Mouse (Mus musculus): ENCODE results near the gene Armc2.

DNA sequence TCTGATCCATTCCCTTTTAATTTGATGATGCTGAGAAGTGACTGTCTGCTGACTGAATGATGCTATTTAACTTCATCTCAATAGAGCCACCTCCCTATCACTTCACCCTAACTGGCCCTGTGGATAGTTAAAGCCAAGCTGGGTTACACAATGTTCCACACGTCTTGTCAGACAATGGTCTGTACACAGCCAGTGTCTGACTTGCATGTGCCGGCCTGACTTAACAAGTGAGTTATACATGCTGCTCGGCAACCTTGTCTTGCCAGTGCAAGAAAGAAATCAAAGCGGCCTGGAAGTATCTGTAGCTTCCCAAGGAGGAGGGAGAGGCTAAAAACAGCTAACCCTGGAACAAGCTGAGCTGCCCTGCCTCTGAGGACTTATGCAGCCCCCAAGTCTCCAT lies 136.8 kb downstream of the Armc2 start:
- no peak for TF ChIP-seq POLR2A (IDR thresholded peaks at IDR 0.05; ENCODE audit: low read depth, low read length)
- no peak for TF ChIP-seq CTCF (IDR thresholded peaks at IDR 0.05; ENCODE audit: borderline replicate concordance, insufficient read depth, low read length)
